Mouse (Mus musculus): ENCODE results near the gene Steap4. TPM values are rescaled to one million over a fixed set of nuclear protein-coding genes. Genes with fewer than 3 reads are reported as not detected.
"Not testable (repeated sequence)": the region's sequence is repeated elsewhere in the genome, so short reads cannot be mapped to it uniquely, and the experiment has no call there.

The Steap4 gene
- 0.16 and 0.17 TPM in 2 replicates for polyA plus RNA-seq (2015; fragmentation: Nextera tagmentation; extraction: Ambion mirVana)

DNA sequence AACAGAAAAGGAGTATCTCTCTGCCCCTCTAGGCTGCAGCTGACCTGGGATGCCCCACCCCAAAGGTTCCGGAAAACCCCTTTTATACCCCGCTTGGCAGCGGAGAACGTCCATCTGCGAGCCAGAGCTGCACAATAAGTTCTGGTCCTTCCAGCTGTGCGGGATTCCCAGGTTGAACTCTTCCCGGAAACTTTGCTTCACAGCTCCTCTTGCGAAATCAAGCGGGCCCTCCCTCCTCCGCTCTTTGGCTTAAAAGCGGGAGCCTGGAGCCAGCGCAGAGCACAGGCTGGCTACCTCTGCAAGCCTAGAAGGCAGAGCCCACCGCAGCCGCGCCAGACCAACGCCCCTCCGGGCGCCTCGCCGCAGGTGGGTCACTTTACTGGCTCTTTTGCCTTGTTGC is at the start of gene Steap4:
TSS of gene Steap4 (plus strand) at position 282 of the 400 bp plus-strand sequence.
- Histone ChIP-seq H3K36me3 (ENCODE audit: poor library complexity, severe bottlenecking) (no peaks in the 10 kb centered on the region), H3K4me1 (peaks cover 7% of the 10 kb centered on the region), H3K4me2 (peak within 1 kb of the TSS; percentile 56), H3K27me3 (no peaks in the 10 kb centered on the region), H3K4me3 (peak within 1 kb of the TSS; percentile 23), H3K27ac (no peak within 1 kb of the TSS), H3K9ac (peak within 1 kb of the TSS; percentile 37), H3K9me3 (replicated peaks) (no peaks in the 10 kb centered on the region)
- 6% methylated on average over 20 of the region's 20 CpGs for WGBS
- peak; percentile 36; the same call in 1 of the 2 replicates for ATAC-seq

DNA sequence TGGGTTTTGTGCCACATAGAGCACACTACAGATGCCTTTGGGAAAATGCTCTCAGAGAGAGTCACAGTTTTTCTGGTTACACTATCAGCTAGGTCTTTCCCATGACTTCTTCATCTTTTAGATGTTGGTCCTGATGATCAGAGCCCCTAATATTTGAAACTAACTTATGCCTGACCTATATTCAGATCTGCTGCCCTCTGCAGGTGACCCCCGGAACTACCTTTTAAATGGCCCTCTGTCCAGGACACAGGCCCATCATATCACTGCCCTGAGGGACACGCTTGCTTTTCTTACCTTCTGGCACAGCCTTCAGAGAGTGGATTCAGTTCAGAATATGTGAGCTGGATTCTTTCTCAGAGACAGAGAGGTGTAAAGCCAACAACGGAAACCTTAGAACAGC is 48.3 kb upstream of the Steap4 start:
- Histone ChIP-seq H3K4me2 (no peak overlapping the region), H3K9me3 (replicated peaks) (no peaks in the 10 kb centered on the region), H3K9ac (no peak overlapping the region), H3K27me3 (no peaks in the 10 kb centered on the region), H3K36me3 (ENCODE audit: poor library complexity, severe bottlenecking) (no peaks in the 10 kb centered on the region), H3K27ac (no peak overlapping the region), H3K4me1 (no peaks in the 10 kb centered on the region), H3K4me3 (no peak overlapping the region)
- no peak for ATAC-seq
- 74% methylated on average over 3 of the region's 3 CpGs for WGBS

DNA sequence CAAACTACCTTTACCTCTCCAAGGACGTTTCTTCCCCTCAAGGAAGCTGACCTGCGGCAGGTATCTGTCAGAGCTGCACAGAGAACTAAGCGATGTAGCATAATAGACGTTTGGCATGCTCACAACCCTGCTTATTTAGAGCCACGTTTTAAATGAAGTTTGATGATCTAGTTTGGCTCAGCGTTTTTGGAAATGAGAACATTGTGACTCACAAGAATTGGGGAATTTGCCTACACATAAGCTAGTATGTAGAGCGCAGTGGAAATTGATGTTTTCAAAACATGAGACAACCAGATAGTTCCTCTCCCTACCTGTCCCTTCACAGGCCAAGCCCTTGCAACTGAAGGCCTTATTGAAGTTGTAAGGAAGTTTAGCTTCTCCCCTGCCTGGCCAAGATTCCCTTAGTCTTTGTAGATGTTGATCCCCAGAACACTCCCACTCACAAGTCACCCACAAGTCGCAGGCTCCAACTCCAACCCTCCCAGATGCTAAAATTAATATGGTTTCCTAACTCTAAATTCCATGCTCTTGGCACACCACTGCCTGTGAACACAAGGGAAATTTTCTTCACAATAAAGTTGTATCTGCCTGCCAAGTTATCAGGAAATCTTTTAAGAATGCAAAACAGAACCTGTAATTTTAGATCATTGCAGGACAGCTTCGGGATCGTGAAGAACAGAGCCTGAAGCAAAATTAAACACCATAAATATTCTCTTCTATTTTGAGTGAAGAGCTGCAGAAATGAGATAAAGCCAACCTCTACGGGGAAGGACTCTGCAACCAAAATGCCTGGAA is 42.6 kb upstream of the Steap4 start:
- ATAC-seq = no peak

DNA sequence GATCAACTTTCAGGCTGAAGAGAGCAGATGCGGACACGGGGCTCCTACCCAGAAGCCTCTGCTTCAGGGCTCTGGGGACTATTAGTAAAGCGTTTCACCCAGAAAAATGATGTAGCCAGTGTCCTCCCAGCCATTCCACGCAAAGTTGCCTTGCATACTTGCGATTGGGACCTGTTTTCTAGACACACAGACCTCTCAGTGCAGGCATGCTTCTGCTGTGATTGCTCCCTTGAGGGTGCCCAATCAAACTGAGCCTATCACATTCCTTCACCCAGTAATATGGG is 42.0 kb upstream of the Steap4 start:
- Histone ChIP-seq H3K9me3 (replicated peaks) (no peaks in the 10 kb centered on the region), H3K36me3 (ENCODE audit: poor library complexity, severe bottlenecking) (no peaks in the 10 kb centered on the region), H3K9ac (no peak overlapping the region), H3K4me2 (no peak overlapping the region), H3K4me3 (no peak overlapping the region), H3K4me1 (no peaks in the 10 kb centered on the region), H3K27ac (no peak overlapping the region), H3K27me3 (no peaks in the 10 kb centered on the region)
- 94% methylated on average over 5 of the region's 5 CpGs for WGBS
- no peak for ATAC-seq

More for the DNA sequence above, 42.6 kb upstream of the Steap4 start:
- Histone ChIP-seq H3K4me1 (no peaks in the 10 kb centered on the region), H3K36me3 (ENCODE audit: poor library complexity, severe bottlenecking) (no peaks in the 10 kb centered on the region), H3K27me3 (no peaks in the 10 kb centered on the region), H3K27ac (no peak overlapping the region), H3K9me3 (replicated peaks) (no peaks in the 10 kb centered on the region), H3K4me2 (no peak overlapping the region), H3K4me3 (no peak overlapping the region), H3K9ac (no peak overlapping the region)
- 89% methylated on average over 11 of the region's 11 CpGs for WGBS

DNA sequence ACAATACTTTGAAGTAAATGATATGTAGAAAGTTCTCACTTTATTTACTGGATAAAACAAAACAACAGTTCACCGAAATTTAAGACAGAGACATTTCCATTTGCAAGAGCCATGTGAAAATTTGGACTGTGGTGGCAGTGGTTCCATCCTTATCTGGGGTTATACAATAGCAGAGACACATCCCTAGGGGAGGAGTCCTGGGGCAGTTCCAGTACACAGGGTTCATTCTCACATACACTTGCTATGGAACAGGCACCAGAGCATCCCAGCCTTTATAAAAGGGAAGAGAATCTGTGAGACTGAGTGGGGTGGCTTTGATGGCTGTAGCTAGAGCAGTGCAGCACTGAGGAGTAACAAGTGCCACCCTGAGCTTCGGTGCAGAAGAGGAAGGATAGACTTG is 40.6 kb upstream of the Steap4 start:
- H3K36me3 ChIP-seq (ENCODE audit: poor library complexity, severe bottlenecking) = no peaks in the 10 kb centered on the region
- ATAC-seq = no peak
- H3K9ac ChIP-seq = no peak overlapping the region
- no peak overlapping the region for H3K4me3 ChIP-seq
- 89% methylated on average over 2 of the region's 2 CpGs for WGBS
- no peaks in the 10 kb centered on the region for H3K9me3 ChIP-seq (replicated peaks)
- H3K27ac ChIP-seq = no peak overlapping the region
- no peak overlapping the region for H3K4me2 ChIP-seq
- no peaks in the 10 kb centered on the region for H3K27me3 ChIP-seq
- no peaks in the 10 kb centered on the region for H3K4me1 ChIP-seq

DNA sequence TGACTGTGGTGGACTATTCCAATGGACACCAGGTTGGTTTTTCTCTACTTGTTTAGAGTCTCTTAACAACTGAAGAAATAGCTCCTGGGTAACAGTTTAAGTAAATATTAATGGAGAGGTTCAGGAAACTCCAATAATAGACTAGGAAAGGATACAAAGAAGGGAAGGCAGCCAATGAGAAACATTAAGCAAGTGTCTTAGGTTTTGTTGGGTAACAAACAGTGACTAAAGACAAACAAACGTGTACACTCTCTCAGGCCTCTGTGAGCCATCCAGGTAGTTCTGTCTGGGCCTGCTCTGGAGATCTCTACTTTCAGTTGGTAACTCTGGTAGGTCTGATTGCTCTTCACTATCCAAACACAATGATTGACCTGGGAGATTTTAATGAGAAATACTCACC is 37.5 kb upstream of the Steap4 start:
- WGBS = 84% methylated on average over 1 of the region's 1 CpGs
- Histone ChIP-seq H3K4me1 (no peaks in the 10 kb centered on the region), H3K36me3 (ENCODE audit: poor library complexity, severe bottlenecking) (no peaks in the 10 kb centered on the region), H3K27ac (no peak overlapping the region), H3K27me3 (no peaks in the 10 kb centered on the region), H3K9ac (no peak overlapping the region), H3K4me3 (no peak overlapping the region), H3K9me3 (replicated peaks) (no peaks in the 10 kb centered on the region), H3K4me2 (no peak overlapping the region)
- no peak for ATAC-seq

DNA sequence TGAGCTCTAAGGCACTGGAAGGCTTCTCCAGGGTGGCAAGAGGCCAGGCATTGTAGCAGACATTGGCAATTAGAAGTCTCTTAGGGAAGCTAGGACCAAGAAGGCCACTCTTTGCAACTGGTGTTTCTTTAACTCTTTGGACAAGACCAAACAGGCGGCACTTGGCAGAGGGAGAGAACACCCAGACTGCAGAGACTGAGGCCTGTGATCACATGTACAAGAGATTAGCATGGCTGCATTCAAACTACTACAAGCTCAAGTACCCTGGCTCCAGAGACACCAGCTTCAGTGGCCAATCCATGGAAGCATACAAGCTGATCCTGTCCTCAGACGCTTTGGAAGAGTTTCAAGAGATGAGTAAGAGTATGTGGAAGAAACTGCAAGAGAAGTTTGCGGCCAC is 36.6 kb upstream of the Steap4 start:
- ATAC-seq = no peak
- no peak overlapping the region for H3K9ac ChIP-seq
- no peak overlapping the region for H3K4me3 ChIP-seq
- H3K4me2 ChIP-seq = no peak overlapping the region
- no peaks in the 10 kb centered on the region for H3K4me1 ChIP-seq
- 93% methylated on average over 3 of the region's 3 CpGs for WGBS
- H3K27me3 ChIP-seq = no peaks in the 10 kb centered on the region
- no peaks in the 10 kb centered on the region for H3K36me3 ChIP-seq (ENCODE audit: poor library complexity, severe bottlenecking)
- no peak overlapping the region for H3K27ac ChIP-seq
- H3K9me3 ChIP-seq (replicated peaks) = no peaks in the 10 kb centered on the region

DNA sequence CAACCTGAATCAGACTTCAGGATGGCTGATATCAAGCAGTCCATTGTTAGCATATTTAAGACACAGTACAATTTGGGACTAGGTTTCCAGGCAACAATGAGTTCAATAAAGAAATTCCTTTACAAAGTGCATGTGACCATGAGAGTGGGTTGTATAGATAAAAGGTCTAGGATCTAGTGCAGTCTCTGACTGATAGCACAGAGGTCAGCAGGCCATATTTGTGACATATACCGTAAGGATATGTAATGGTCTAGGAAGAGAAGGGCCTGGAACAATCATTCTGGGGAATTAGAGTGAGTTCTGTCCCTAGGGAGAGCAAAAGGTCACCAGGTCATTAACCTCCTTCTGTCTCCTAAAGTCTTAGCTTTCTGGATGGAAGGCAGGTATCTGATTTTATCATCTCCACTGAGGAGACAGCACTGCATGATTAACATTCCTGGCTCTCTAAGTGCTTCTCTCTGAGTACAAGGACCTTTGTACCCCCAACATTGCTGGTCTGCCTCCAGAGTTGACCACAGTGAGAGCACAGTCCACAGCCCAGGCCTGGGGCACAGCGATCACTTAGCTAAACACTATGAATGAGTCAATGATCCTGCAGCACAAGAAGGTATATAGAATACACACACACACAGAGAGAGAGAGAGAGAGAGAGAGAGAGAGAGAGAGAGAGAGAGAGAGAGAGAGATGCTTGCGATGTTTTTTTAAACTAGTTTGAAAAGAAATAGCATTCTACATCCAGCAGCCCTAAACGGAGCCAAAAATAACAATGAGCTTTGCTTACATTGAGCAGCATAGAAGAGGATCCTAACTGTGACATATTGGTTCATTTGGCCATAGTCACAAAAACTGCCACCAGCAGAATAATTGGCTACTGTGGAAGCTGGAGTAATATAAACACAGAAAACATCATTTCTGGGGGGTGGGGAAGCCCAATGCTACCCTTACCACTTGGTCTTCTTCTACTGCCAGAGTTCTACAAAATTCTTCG is 27.7 kb upstream of the Steap4 start:
- H3K4me1 ChIP-seq = no peaks in the 10 kb centered on the region
- no peak overlapping the region for H3K4me3 ChIP-seq
- H3K27me3 ChIP-seq = no peaks in the 10 kb centered on the region
- no peak overlapping the region for H3K4me2 ChIP-seq
- H3K27ac ChIP-seq = no peak overlapping the region
- no peak for ATAC-seq
- H3K36me3 ChIP-seq (ENCODE audit: poor library complexity, severe bottlenecking) = no peaks in the 10 kb centered on the region
- no peak overlapping the region for H3K9ac ChIP-seq
- H3K9me3 ChIP-seq (replicated peaks) = no peaks in the 10 kb centered on the region
- WGBS = 81% methylated on average over 5 of the region's 5 CpGs

DNA sequence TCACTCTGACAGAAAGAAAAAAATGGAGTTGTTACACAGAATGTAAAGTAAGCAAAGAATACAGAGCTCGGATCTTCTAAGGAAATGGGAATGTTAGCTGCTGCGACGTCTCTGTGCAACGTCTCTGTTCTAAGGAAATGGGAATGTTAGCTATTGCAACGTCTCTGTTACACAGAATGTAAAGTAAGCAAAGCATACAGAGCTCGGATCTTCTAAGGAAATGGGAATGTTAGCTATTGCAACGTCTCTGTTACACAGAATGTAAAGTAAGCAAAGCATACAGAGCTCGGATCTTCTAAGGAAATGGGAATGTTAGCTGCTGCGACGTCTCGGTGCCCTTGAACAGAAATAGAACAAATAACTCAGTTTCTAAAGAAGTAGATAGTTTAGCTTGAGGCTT is 26.8 kb upstream of the Steap4 start:
- WGBS = 79% methylated on average over 11 of the region's 11 CpGs

DNA sequence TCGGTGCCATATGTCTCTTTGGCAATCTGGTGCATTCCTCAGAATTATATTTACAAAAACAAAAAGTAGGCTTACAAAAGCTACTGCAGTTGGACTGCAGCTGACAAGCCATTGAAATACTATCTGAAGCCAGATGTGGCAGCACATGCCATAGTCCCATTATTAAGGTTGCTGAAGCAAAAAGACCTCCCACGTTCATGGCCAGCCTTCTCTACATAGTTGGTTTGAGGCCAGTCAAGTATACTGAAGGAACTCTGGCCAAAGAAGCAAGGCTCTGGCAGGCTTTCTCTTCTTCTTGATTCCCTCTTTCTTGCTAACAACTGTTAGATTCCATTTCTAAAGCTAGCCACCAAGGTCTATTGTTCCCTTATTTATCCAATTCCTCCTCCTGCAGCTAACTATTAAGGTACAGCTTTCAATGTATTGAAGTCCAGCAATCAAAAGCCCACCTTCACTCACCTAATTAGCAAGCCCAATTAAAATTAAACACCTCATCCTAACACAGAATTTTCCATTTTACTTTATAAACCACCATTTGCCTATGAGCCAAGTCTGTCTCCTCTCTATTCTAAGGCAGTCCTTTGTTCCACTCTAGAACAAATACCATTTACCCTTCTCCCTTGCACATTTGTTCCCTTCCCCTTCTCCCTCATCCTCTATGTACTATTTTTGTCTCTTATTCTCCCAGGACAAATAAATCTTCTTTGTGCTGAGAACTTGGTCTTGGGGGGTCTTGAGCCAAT is 26.2 kb upstream of the Steap4 start:
- no peak overlapping the region for H3K4me3 ChIP-seq
- no peak overlapping the region for H3K4me2 ChIP-seq
- peak; percentile 80 for ATAC-seq
- 39% methylated on average over 2 of the region's 2 CpGs for WGBS
- H3K9ac ChIP-seq = no peak overlapping the region
- no peaks in the 10 kb centered on the region for H3K9me3 ChIP-seq (replicated peaks)
- H3K4me1 ChIP-seq = no peaks in the 10 kb centered on the region
- H3K27me3 ChIP-seq = no peaks in the 10 kb centered on the region
- no peaks in the 10 kb centered on the region for H3K36me3 ChIP-seq (ENCODE audit: poor library complexity, severe bottlenecking)
- no peak overlapping the region for H3K27ac ChIP-seq

More for the DNA sequence above, 26.8 kb upstream of the Steap4 start:
- not testable (repeated sequence) for H3K27me3 ChIP-seq; H3K4me3 ChIP-seq; H3K36me3 ChIP-seq (ENCODE audit: poor library complexity, severe bottlenecking); H3K4me1 ChIP-seq; H3K27ac ChIP-seq; ATAC-seq; H3K4me2 ChIP-seq; H3K9me3 ChIP-seq (replicated peaks); H3K9ac ChIP-seq

DNA sequence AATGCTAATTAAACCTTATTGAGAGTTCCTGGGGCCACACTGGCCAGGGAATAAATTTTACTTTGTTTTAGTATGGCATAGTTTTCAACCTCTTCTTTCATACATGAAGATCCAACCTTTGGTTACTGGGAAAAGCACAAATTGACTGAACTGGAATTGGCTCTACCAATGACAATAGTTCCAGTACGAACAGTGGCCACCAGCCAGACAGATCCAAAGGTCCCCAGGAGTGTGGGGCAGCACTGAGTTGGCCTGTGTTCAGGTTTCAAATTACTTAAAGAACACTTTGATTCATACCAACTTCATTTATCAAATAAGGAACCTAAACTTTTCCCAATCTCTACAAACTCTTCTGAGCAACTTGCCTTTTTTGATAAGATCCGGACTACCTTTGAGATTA is 5.4 kb upstream of the Steap4 start:
- H3K4me2 ChIP-seq = no peak overlapping the region
- no peaks in the 10 kb centered on the region for H3K27me3 ChIP-seq
- ATAC-seq = no peak
- no peak overlapping the region for H3K9ac ChIP-seq
- WGBS = 83% methylated on average over 2 of the region's 2 CpGs
- no peak overlapping the region for H3K27ac ChIP-seq
- H3K36me3 ChIP-seq (ENCODE audit: poor library complexity, severe bottlenecking) = no peaks in the 10 kb centered on the region
- no peaks in the 10 kb centered on the region for H3K9me3 ChIP-seq (replicated peaks)
- no peak overlapping the region for H3K4me3 ChIP-seq
- no peaks in the 10 kb centered on the region for H3K4me1 ChIP-seq
